Mouse (Mus musculus): ENCODE data around the gene Gm17018.

Gm17018 gene

GRCm38 (mm10) chr19:45628649-45629048 lies 68.2 kb downstream of the Gm17018 start:
- DNase-seq, result no peak

- DNase-seq, result no peak
Measured at GRCm38 (mm10) chr19:45629219-45629618, 68.8 kb downstream of the Gm17018 start.

All from thymus, adult 18-20 months (tissue).